In the genomic region with DNA sequence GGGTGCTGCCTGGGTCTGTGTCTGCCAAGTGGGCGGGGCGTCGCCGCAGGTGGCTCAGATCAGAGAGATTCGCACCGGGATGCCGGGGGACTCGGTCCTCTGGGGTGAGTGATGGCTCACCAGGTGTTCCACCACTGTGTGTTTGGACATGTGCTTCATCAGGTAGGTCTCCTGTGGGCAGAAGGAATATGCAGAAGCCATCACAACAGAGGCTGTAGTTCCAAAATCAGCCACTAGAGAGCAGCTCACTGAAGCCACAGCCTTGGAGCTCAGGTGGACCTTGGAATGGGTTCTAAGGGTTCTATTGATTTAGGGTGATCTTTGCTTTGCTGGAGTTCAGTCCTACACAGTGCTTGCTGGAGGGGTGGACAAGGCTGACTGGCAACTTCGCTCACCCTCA, we compare ENCODE assay signal across 8 mouse cellular contexts. TPM values are rescaled to one million over a fixed set of nuclear protein-coding genes. Genes with fewer than 3 reads are reported as not detected.
A peak's percentile ranks its signal among the peaks of the same experiment; 100 is the strongest.
DNase-seq lines count a peak whose midpoint lies in the region; ATAC-seq and TF ChIP-seq lines count a peak whose summit lies in the region.

No protein-coding gene starts in this region.

- no peak overlapping the region for H3K9ac ChIP-seq in hindbrain, postnatal 0 days (replicated peaks; ENCODE audit: low read length)
- H3K9ac ChIP-seq in hindbrain, embryonic 13.5 days: no peak overlapping the region

- H3K27me3 ChIP-seq in hindbrain, postnatal 0 days (ENCODE audit: insufficient read depth, low read length): no peaks in the 10 kb centered on the region
- no peaks in the 10 kb centered on the region for H3K27me3 ChIP-seq in hindbrain, embryonic 13.5 days

- no peaks in the 10 kb centered on the region for H3K4me1 ChIP-seq in hindbrain, postnatal 0 days (ENCODE audit: insufficient read depth, low read length)
- H3K4me1 ChIP-seq in hindbrain, embryonic 13.5 days (replicated peaks): peaks cover 11% of the 10 kb centered on the region; the same call in 1 of the 2 replicates

- no peak for ATAC-seq in hindbrain, postnatal 0 days
- ATAC-seq in hindbrain, embryonic 13.5 days (ENCODE audit: low FRiP score): no peak
- ATAC-seq in common myeloid progenitor, adult 5-6 weeks (replicated peaks; ENCODE audit: low read depth, poor library complexity, severe bottlenecking): 0 out of 2 replicates have a peak, but pooled peaks have one; percentile 34

- H3K4me2 ChIP-seq in hindbrain, postnatal 0 days (ENCODE audit: low read depth, low read length): no peak overlapping the region
- no peak overlapping the region for H3K4me2 ChIP-seq in hindbrain, embryonic 13.5 days

- no peaks in the 10 kb centered on the region for H3K9me3 ChIP-seq in hindbrain, postnatal 0 days (ENCODE audit: low read length)
- H3K9me3 ChIP-seq in hindbrain, embryonic 13.5 days: no peaks in the 10 kb centered on the region

- no peak overlapping the region for H3K27ac ChIP-seq in hindbrain, postnatal 0 days
- H3K27ac ChIP-seq in hindbrain, embryonic 13.5 days: no peak overlapping the region

- 91% methylated on average over 9 of the region's 9 CpGs for WGBS in hindbrain, postnatal 0 days
- 91% methylated on average over 9 of the region's 9 CpGs for WGBS in hindbrain, embryonic 13.5 days

- DNase-seq in hindbrain, postnatal 0 days (ENCODE audit: low spot score): peak; percentile 77
- DNase-seq in B cell, adult 2 months: peak; percentile 77
- peak; percentile 46 for DNase-seq in MN1 (ENCODE audit: low spot score)
- DNase-seq in left cerebral cortex, postnatal 4 days: peak; percentile 62
- peak; percentile 79 for DNase-seq in retina, embryonic 14.5 days (ENCODE audit: low spot score)
- DNase-seq in yolk sac, embryonic 10.5 days (ENCODE audit: low spot score): no peak

- intact Hi-C loops in left cerebral cortex, postnatal 4 days (cut with DNase I): loop anchor here (5.0 kb wide), 1 partner anchor 162 kb away; the partner anchor contains the start of gene Zscan20

- peak; percentile 81 for TF ChIP-seq CTCF in hindbrain, postnatal 0 days (IDR thresholded peaks at IDR 0.05; ENCODE audit: low read depth)

- peaks cover 20% of the 10 kb centered on the region; the same call in 1 of the 2 replicates for H3K36me3 ChIP-seq in hindbrain, postnatal 0 days (ENCODE audit: insufficient read depth, low read length)
- peaks cover 79% of the 10 kb centered on the region for H3K36me3 ChIP-seq in hindbrain, embryonic 13.5 days

- no peak overlapping the region for H3K4me3 ChIP-seq in hindbrain, postnatal 0 days (ENCODE audit: low read length)
- H3K4me3 ChIP-seq in hindbrain, embryonic 13.5 days: no peak overlapping the region

RNA-seq across cellular contexts. Expression of gene A3galt2, which starts 19.3 kb away (rescaled TPM):
- 0.47 and 1.1 TPM in 2 replicates for total RNA-seq in hindbrain, postnatal 0 days (2014; rRNA removed)
- 0.10 TPM in 2 replicates for polyA plus RNA-seq in hindbrain, postnatal 0 days (2015; fragmentation: Nextera tagmentation; extraction: Ambion mirVana)
- 0.38 and 0.53 TPM in 2 replicates for polyA plus RNA-seq in hindbrain, embryonic 13.5 days (2015; fragmentation: Nextera tagmentation; extraction: Ambion mirVana)
- 0.09 TPM in 1 of 2 replicates, not detected in the other for total RNA-seq in common myeloid progenitor, adult 5-6 weeks (2017)
- 1 to 10 TPM; 1.1 to 1.3 TPM for total RNA-seq in left cerebral cortex, postnatal 4 days (2021)

RNA-seq across cellular contexts. Expression of gene Zfp362, which starts 31.4 kb away (rescaled TPM):
- 25.6 and 35.7 TPM in 2 replicates for total RNA-seq in hindbrain, postnatal 0 days (2014; rRNA removed)
- polyA plus RNA-seq in hindbrain, postnatal 0 days (2015; fragmentation: Nextera tagmentation; extraction: Ambion mirVana): 23.3 and 24.9 TPM in 2 replicates
- 36.9 and 39.0 TPM in 2 replicates for polyA plus RNA-seq in hindbrain, embryonic 13.5 days (2015; fragmentation: Nextera tagmentation; extraction: Ambion mirVana)
- total RNA-seq in common myeloid progenitor, adult 5-6 weeks (2017): 8.1 and 14.6 TPM in 2 replicates
- total RNA-seq in left cerebral cortex, postnatal 4 days (2021): 10 to 100 TPM; 62.4 to 66.2 TPM
